Mouse (Mus musculus) limb, embryonic 13.5 days (tissue): ENCODE measurements around the gene Rxrb. TPM values are rescaled to one million over a fixed set of nuclear protein-coding genes. Genes with fewer than 3 reads are reported as not detected.
A peak's percentile ranks its signal among the peaks of the same experiment; 100 is the strongest.

Experiments used
- ATAC-seq: fragments of 200-750 bp; cut with Nextera tagmentation; 2 replicates; pipeline ENCODE4 v1.8.0; 2017; ENCODE audit warnings: low read depth, moderate number of reproducible peaks, moderate TSS enrichment; ENCODE audit not compliant: low FRiP score
- H3K27ac ChIP-seq: fragments of 300-500 bp; sonication (generic); 2 replicates; pipeline ENCODE4 v1.5.1; 2015; ENCODE audit warnings: inconsistent platforms, mild to moderate bottlenecking, moderate library complexity
- H3K27me3 ChIP-seq: fragments of 300-500 bp; sonication (generic); 2 replicates; pipeline ENCODE4 v1.6.1; 2015; ENCODE audit warnings: mild to moderate bottlenecking, inconsistent platforms
- H3K36me3 ChIP-seq: fragments of 300-500 bp; sonication (generic); 2 replicates; pipeline ENCODE4 v1.6.1; 2015; ENCODE audit warnings: inconsistent platforms, mild to moderate bottlenecking, moderate library complexity
- H3K4me1 ChIP-seq: fragments of 300-500 bp; sonication (generic); 2 replicates; pipeline ENCODE4 v1.6.1; 2015; ENCODE audit warnings: inconsistent platforms
- H3K4me2 ChIP-seq: fragments of 300-500 bp; sonication (generic); replicated peaks from 2 replicates; pipeline ENCODE4 v1.6.1; 2015; ENCODE audit warnings: inconsistent platforms, mild to moderate bottlenecking, moderate library complexity
- H3K4me3 ChIP-seq: fragments of 300-500 bp; sonication (generic); 2 replicates; pipeline ENCODE4 v1.5.1; 2015; ENCODE audit warnings: moderate library complexity, mild to moderate bottlenecking, inconsistent platforms
- H3K9ac ChIP-seq: fragments of 300-500 bp; sonication (generic); 2 replicates; pipeline ENCODE4 v1.6.1; 2015; ENCODE audit warnings: mild to moderate bottlenecking, inconsistent platforms
- H3K9me3 ChIP-seq: fragments of 300-500 bp; sonication (generic); 2 replicates; pipeline ENCODE4 v1.6.1; 2016; ENCODE audit warnings: inconsistent platforms
- WGBS: fragments of 180-500 bp; shearing (Covaris S2); methylation state at CpG from one replicate; pipeline ENCODE4 v1.1.7; 2015; 5-methylcytosine and 5-hydroxymethylcytosine counted together
- microRNA counts: library from miRNA; unstranded; fragments of <30 nt; microRNA quantifications from one replicate; lab custom pipeline; 2016
- microRNA-seq: library from miRNA; unstranded; fragments of <30 nt; microRNA quantifications from one replicate; pipeline ENCODE4, GENCODE M21; 2016
- polyA plus RNA-seq: library from polyadenylated mRNA; unstranded; fragments of >200 nt; fragmentation: Nextera tagmentation; extraction: Ambion mirVana; gene quantifications from 2 replicates; pipeline ENCODE4 v1.2.1, GENCODE M21; 2015

Gene Rxrb
- polyA plus RNA-seq, 1 experiment from 2014 or later, result 56.1 TPM

DNA sequence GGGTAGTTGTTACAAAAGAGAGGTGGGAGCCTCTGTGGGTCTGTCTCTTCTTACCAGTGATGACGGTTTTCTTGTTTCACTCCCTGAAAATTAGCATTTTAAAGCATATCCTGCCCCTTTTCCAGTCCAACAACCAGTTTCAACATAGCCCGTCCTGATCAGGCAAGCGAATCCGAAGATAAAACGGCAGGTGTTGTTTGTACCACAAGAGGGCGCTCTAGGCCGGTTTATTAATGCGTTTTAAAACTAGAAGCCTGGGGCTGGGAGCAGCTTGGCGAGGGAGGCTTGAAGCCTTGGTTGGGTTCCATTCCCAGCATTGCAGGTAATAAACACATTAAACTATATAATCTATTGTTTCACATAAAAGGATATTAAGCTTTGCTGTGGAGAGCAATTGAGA, 45.9 kb downstream of the Rxrb start:
- WGBS, result 1% methylated on average over 9 of the region's 9 CpGs
- Histone ChIP-seq H3K36me3 (no peaks in the 10 kb centered on the region), H3K4me1 (no peaks in the 10 kb centered on the region), H3K27ac (no peak overlapping the region), H3K27me3 (peaks cover 23% of the 10 kb centered on the region), H3K4me3 (no peak overlapping the region), H3K4me2 (no peak overlapping the region), H3K9ac (no peak overlapping the region), H3K9me3 (no peaks in the 10 kb centered on the region; the same call in 1 of the 2 replicates)
- no peak for ATAC-seq

DNA sequence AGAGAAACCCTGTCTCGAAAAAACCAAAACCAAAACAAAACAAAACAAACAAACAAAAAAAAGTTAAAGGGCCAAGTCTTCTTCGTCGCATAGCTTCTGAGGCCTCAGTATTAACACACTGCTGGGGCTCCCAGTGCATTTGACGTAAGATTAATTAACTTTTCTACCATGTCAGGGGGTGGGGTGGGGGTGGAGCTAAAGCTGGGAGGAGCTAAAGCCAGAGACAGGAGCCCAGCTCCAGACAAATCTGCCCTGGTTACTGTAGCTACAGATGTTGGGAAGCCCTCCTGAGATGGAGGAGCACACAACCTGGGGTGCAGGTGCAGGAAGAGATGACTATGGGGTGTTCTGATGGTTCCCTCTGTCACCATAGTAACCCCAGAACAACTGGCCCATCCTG, 46.5 kb downstream of the Rxrb start:
- H3K4me3 ChIP-seq, result no peak overlapping the region
- no peak overlapping the region for H3K9ac ChIP-seq
- H3K4me2 ChIP-seq, result no peak overlapping the region
- no peak overlapping the region for H3K27ac ChIP-seq
- H3K9me3 ChIP-seq, result no peaks in the 10 kb centered on the region; the same call in 1 of the 2 replicates
- no peaks in the 10 kb centered on the region for H3K36me3 ChIP-seq
- ATAC-seq, result no peak
- peaks cover 27% of the 10 kb centered on the region for H3K27me3 ChIP-seq
- WGBS, result 64% methylated on average over 4 of the region's 4 CpGs
- peaks cover 5% of the 10 kb centered on the region; the same call in 1 of the 2 replicates for H3K4me1 ChIP-seq

DNA sequence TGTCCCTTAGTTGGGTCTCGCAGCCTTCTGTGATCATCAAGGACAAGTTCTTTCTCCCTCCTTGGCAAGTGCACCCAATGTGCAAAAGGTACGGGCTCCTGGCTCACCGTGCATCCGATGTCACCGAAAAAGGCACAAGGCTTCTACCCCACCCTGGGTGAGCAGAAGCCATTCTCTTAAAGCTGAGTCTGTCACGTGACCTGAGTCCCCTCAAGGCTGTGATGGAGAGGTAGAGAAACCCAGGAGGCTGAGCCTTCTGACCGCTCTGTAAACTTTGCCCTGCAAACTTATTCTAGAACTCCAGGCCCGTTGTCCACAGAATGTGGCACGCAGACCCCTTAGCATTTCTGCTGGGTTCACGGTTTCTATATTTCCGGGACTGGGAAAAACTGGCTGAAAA, 47.4 kb downstream of the Rxrb start:
- ATAC-seq, result no peak

DNA sequence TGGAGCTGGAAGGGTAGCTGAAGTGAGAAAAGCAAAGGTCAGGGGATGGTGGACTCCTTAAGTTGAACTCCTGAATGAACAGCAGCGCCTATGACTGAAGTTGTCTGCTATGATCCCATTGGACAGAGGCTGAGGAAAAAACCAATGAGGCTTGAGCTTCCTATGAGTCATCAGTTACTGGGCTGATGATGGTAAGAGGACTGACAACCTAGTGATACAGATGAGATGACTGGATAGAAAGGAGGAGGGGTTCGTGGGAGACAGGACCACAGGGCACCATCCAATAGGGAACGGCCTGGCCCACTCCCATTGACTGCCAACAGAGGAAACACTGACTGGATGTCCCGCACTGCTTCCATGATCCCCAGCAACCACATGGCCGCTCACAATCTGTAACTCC, 48.0 kb downstream of the Rxrb start:
- Histone ChIP-seq H3K27ac (no peak overlapping the region), H3K4me3 (no peak overlapping the region), H3K4me2 (no peak overlapping the region), H3K27me3 (peaks cover 29% of the 10 kb centered on the region), H3K4me1 (peaks cover 6% of the 10 kb centered on the region; the same call in 1 of the 2 replicates), H3K36me3 (no peaks in the 10 kb centered on the region), H3K9me3 (no peaks in the 10 kb centered on the region; the same call in 1 of the 2 replicates), H3K9ac (no peak overlapping the region)
- peak; percentile 81 for ATAC-seq
- WGBS, result 28% methylated on average over 5 of the region's 5 CpGs

More for the DNA sequence above, 47.4 kb downstream of the Rxrb start:
- WGBS, result 86% methylated on average over 11 of the region's 11 CpGs
- H3K4me3 ChIP-seq, result no peak overlapping the region
- peaks cover 29% of the 10 kb centered on the region for H3K27me3 ChIP-seq
- H3K27ac ChIP-seq, result no peak overlapping the region
- peaks cover 6% of the 10 kb centered on the region; the same call in 1 of the 2 replicates for H3K4me1 ChIP-seq
- H3K9me3 ChIP-seq, result no peaks in the 10 kb centered on the region; the same call in 1 of the 2 replicates
- no peak overlapping the region for H3K4me2 ChIP-seq
- no peak overlapping the region for H3K9ac ChIP-seq
- H3K36me3 ChIP-seq, result no peaks in the 10 kb centered on the region

DNA sequence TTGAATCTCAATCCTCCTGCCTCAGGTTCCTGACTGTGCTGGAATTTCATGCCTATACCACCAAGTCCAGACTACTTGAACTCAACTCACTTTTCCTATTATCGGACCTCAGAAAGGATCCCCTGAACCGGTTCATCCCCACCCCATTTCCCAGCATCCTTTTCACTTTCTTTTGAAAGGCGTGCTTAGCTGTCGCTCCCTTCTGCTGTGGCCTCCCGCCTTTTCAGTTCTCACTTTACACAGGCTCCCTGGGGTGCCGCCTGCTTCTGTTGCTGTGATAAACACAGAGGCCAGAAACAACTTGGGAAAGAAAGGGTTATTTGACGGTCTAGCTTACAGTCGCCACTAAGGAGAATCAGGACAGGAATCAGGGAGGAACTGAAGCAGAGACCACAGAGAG, 51.5 kb downstream of the Rxrb start:
- ATAC-seq, result no peak
- peak overlapping the region; percentile 53 for H3K9ac ChIP-seq
- H3K27me3 ChIP-seq, result peaks cover 6% of the 10 kb centered on the region; the same call in 1 of the 2 replicates
- peak overlapping the region; percentile 23 for H3K4me2 ChIP-seq
- H3K36me3 ChIP-seq, result no peaks in the 10 kb centered on the region
- H3K9me3 ChIP-seq, result no peaks in the 10 kb centered on the region
- no peak overlapping the region for H3K4me3 ChIP-seq
- H3K27ac ChIP-seq, result no peak overlapping the region
- 7% methylated on average over 8 of the region's 8 CpGs for WGBS
- H3K4me1 ChIP-seq, result peaks cover 6% of the 10 kb centered on the region; the same call in 1 of the 2 replicates

DNA sequence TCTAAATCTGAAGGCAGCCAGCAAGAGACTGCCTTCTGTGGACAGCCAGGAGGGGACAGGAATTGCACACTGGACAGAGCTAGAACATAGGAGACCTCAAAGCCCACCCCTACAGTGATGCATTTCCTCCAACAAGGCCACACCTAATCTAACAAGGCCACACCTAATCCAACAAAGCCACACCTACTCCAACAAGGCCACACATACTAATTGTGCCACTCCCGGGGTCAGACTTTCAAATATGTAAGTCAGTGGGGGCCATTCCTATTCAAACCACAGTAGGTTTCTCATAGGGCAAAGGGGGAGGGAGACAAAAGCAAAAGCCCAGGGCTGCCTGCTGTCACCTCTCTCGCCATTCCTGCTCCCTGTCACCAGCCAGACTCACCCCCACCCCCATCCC, 55.8 kb downstream of the Rxrb start:
- Histone ChIP-seq H3K4me1 (peaks cover 6% of the 10 kb centered on the region; the same call in 1 of the 2 replicates), H3K36me3 (no peaks in the 10 kb centered on the region), H3K4me2 (no peak overlapping the region), H3K27me3 (0 out of 2 replicates have a peak, but pooled peaks cover 6% of the 10 kb centered on the region), H3K9me3 (no peaks in the 10 kb centered on the region), H3K4me3 (no peak overlapping the region), H3K9ac (no peak overlapping the region), H3K27ac (no peak overlapping the region)
- no peak for ATAC-seq
- WGBS, result 60% methylated on average over 2 of the region's 2 CpGs

MicroRNAs within 50 kb of the gene (microRNA counts, 519-probe panel; counts per million panel counts)
- not detected for microRNA mmu-miR-219 (lab: Ali Mortazavi, UCI)

Small RNA genes lying within 50 kb of the gene (microRNA-seq; reads per million reads assigned to microRNA genes)
- gene Mir219a-1, result 0.52 reads per million
- gene Mir219c, result not detected

Other genes with a start within 250 kb of the Rxrb start
- gene Angptl4, start 250.0 kb upstream of the Rxrb start, polyA plus RNA-seq, result 53.8 and 55.9 TPM in 2 replicates
- 27.6 and 29.1 TPM in 2 replicates for gene Kank3, start 221.3 kb upstream of the Rxrb start, polyA plus RNA-seq
- gene Rps28, start 207.2 kb upstream of the Rxrb start, polyA plus RNA-seq, result 962 and 978 TPM in 2 replicates
- 454 and 498 TPM in 2 replicates for gene Ndufa7, start 207.2 kb upstream of the Rxrb start, polyA plus RNA-seq
- gene Cd320, start 188.7 kb upstream of the Rxrb start, polyA plus RNA-seq, result 67.0 and 69.7 TPM in 2 replicates
- not detected in 2 replicates for gene Gm7029, start 158.0 kb upstream of the Rxrb start, polyA plus RNA-seq
- 8.1 and 10.0 TPM in 2 replicates for gene Kifc1, start 141.2 kb upstream of the Rxrb start, polyA plus RNA-seq
- 0.27 and 0.55 TPM in 2 replicates for gene Platr17, start 126.7 kb upstream of the Rxrb start, polyA plus RNA-seq
- gene Daxx, start 122.4 kb upstream of the Rxrb start, polyA plus RNA-seq, result 59.6 and 65.4 TPM in 2 replicates
- gene Tapbp, start 115.9 kb upstream of the Rxrb start, polyA plus RNA-seq, result 27.4 and 28.4 TPM in 2 replicates
- 16.3 and 16.6 TPM in 2 replicates for gene Zbtb22, start 115.9 kb upstream of the Rxrb start, polyA plus RNA-seq
- 54.2 and 59.2 TPM in 2 replicates for gene Rgl2, start 102.3 kb upstream of the Rxrb start, polyA plus RNA-seq
- gene Pfdn6, start 91.5 kb upstream of the Rxrb start, polyA plus RNA-seq, result 167 and 171 TPM in 2 replicates
- gene Wdr46, start 91.2 kb upstream of the Rxrb start, polyA plus RNA-seq, result 35.4 and 37.0 TPM in 2 replicates
- 8.0 and 9.2 TPM in 2 replicates for gene B3galt4, start 80.3 kb upstream of the Rxrb start, polyA plus RNA-seq
- gene Vps52, start 76.0 kb upstream of the Rxrb start, polyA plus RNA-seq, result 46.8 and 49.4 TPM in 2 replicates
- 1,649 and 1,723 TPM in 2 replicates for gene Rps18, start 75.8 kb upstream of the Rxrb start, polyA plus RNA-seq
- gene H2-K1, start 31.5 kb upstream of the Rxrb start, polyA plus RNA-seq, result 7.3 and 12.2 TPM in 2 replicates
- gene Ring1, start 7.1 kb upstream of the Rxrb start, polyA plus RNA-seq, result 19.1 and 19.8 TPM in 2 replicates
- gene H2-Ke6, start 3.8 kb upstream of the Rxrb start, polyA plus RNA-seq, result 50.0 and 59.4 TPM in 2 replicates
- gene Slc39a7, start 130 bp upstream of the Rxrb start, polyA plus RNA-seq, result 237 and 244 TPM in 2 replicates
- 46.3 and 56.6 TPM in 2 replicates for gene Col11a2, start 7.6 kb downstream of the Rxrb start, polyA plus RNA-seq
- 0.55 and 0.65 TPM in 2 replicates for gene H2-Oa, start 60.5 kb downstream of the Rxrb start, polyA plus RNA-seq
- gene H2-DMa, start 87.7 kb downstream of the Rxrb start, polyA plus RNA-seq, result 14.2 and 15.6 TPM in 2 replicates
- gene Brd2, start 90.8 kb downstream of the Rxrb start, polyA plus RNA-seq, result 132 and 133 TPM in 2 replicates
- gene H2-DMb2, start 111.5 kb downstream of the Rxrb start, polyA plus RNA-seq, result 0.15 and 0.38 TPM in 2 replicates
- gene H2-DMb1, start 121.3 kb downstream of the Rxrb start, polyA plus RNA-seq, result 1.5 and 1.7 TPM in 2 replicates
- gene Tap1, start 155.7 kb downstream of the Rxrb start, polyA plus RNA-seq, result 8.0 and 8.4 TPM in 2 replicates
- gene Psmb9, start 156.0 kb downstream of the Rxrb start, polyA plus RNA-seq, result 2.7 and 3.6 TPM in 2 replicates
- 5.5 and 5.6 TPM in 2 replicates for gene Psmb8, start 165.9 kb downstream of the Rxrb start, polyA plus RNA-seq
- gene Tap2, start 171.7 kb downstream of the Rxrb start, polyA plus RNA-seq, result 2.0 and 3.1 TPM in 2 replicates
- not detected in 2 replicates for gene H2-Ob, start 207.1 kb downstream of the Rxrb start, polyA plus RNA-seq
- 2.9 and 4.2 TPM in 2 replicates for gene H2-Ab1, start 225.9 kb downstream of the Rxrb start, polyA plus RNA-seq